Mouse (Mus musculus): ENCODE data around the gene Rasip1. TPM values are rescaled to one million over a fixed set of nuclear protein-coding genes. Genes with fewer than 3 reads are reported as not detected.

Gene Rasip1
- total RNA-seq, 2 experiments from 2014 or later, result 6.4 to 7.9 TPM

GRCm38 (mm10) chr7:45623507-45623906 is 3.8 kb upstream of the Rasip1 start:
- DNase-seq (ENCODE audit: low spot score in 2 of 2), result no peak

- DNase-seq (ENCODE audit: low spot score in 2 of 2), result no peak
These were observed 2.6 kb upstream of the Rasip1 start for GRCm38 (mm10) chr7:45624718-45625117.

- DNase-seq (ENCODE audit: low spot score in 2 of 2), result no peak
These were observed 1.8 kb upstream of the Rasip1 start for GRCm38 (mm10) chr7:45625481-45625880.

- no peak for DNase-seq (ENCODE audit: low spot score in 2 of 2)
These were observed 664 bp upstream of the Rasip1 start for GRCm38 (mm10) chr7:45626571-45627076.

GRCm38 (mm10) chr7:45628364-45629294 is 1.3 kb downstream of the Rasip1 start:
- DNase-seq (ENCODE audit: low spot score in 2 of 2), result peak; percentile 84 to 87

- DNase-seq (ENCODE audit: low spot score in 2 of 2), result no peak
These were observed 3.0 kb downstream of the Rasip1 start for GRCm38 (mm10) chr7:45630064-45630907.

- peak in 1 of 2 experiments; percentile 60 for DNase-seq (ENCODE audit: low spot score in 2 of 2)
These were observed 5.2 kb downstream of the Rasip1 start for GRCm38 (mm10) chr7:45632499-45632898.

GRCm38 (mm10) chr7:45634946-45635681 is 7.8 kb downstream of the Rasip1 start:
- DNase-seq (ENCODE audit: low spot score in 2 of 2), result no peak

GRCm38 (mm10) chr7:45635711-45636688 is 8.7 kb downstream of the Rasip1 start:
- no peak for DNase-seq (ENCODE audit: low spot score in 2 of 2)

- DNase-seq (ENCODE audit: low spot score in 2 of 2), result no peak
These were observed 10.4 kb downstream of the Rasip1 start for GRCm38 (mm10) chr7:45637710-45638109.

GRCm38 (mm10) chr7:45638623-45639401 is 11.5 kb downstream of the Rasip1 start:
- peak; percentile 95 to 96 for DNase-seq (ENCODE audit: low spot score in 2 of 2)

GRCm38 (mm10) chr7:45639561-45640027 is 12.3 kb downstream of the Rasip1 start, which contains the start of gene Mamstr:
Gene Mamstr, plus strand, starts transcription at chr7:45639977.
- DNase-seq (ENCODE audit: low spot score in 2 of 2), result no peak

GRCm38 (mm10) chr7:45640191-45640957 is 13.1 kb downstream of the Rasip1 start:
- no peak for DNase-seq (ENCODE audit: low spot score in 2 of 2)

- no peak for DNase-seq (ENCODE audit: low spot score in 2 of 2)
These were observed 14.2 kb downstream of the Rasip1 start for GRCm38 (mm10) chr7:45641391-45642040.

GRCm38 (mm10) chr7:45642083-45642482 is 14.8 kb downstream of the Rasip1 start:
- DNase-seq (ENCODE audit: low spot score in 2 of 2), result no peak

- DNase-seq (ENCODE audit: low spot score in 2 of 2), result no peak
These were observed 15.4 kb downstream of the Rasip1 start for GRCm38 (mm10) chr7:45642503-45643255.

All from left cerebral cortex, adult 18-20 months (tissue).